Comparison of ENCODE assay signal across 8 mouse cellular contexts in the genomic region with DNA sequence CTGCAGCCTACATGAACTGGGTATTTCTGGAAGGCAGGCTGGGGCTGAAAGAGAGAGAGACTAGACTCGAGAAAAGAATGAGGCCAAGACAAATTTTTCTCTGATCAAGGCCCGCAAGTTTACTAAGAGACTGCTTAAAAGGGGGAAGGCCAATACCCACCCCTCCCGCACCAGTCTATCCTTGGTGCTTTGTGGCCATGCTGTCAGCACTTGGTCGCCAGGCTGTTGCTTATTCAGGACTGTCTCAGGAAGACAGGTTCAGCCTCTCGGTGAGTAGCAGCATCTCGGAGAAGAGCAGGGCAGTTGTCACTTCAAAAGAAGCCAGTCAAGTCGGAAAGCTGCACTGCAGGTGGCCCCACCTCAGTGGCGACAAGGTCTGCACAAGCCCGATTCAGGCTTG. TPM values are rescaled to one million over a fixed set of nuclear protein-coding genes. Genes with fewer than 3 reads are reported as not detected.
A peak's percentile ranks its signal among the peaks of the same experiment; 100 is the strongest.
DNase-seq lines count a peak whose midpoint lies in the region; ATAC-seq lines count a peak whose summit lies in the region.
"Not testable (repeated sequence)": the region's sequence is repeated elsewhere in the genome, so short reads cannot be mapped to it uniquely, and the experiment has no call there.
"Had no signal": no experiment of that assay in that cellular context is flagged by ENCODE, and none has a peak within 500 bp of the region (broad histone marks: within the 10 kb centered on the region; RNA-seq: fewer than 3 reads in every experiment).

No protein-coding gene starts in this region.

- not testable (repeated sequence) for H3K9me3 ChIP-seq in forebrain, embryonic 10.5 days; limb, embryonic 10.5 days (replicated peaks); midbrain, embryonic 11.5 days (ENCODE audit: control insufficient read depth, low read length)

- not testable (repeated sequence) for H3K4me2 ChIP-seq in midbrain, embryonic 11.5 days

- H3K9ac ChIP-seq in midbrain, embryonic 11.5 days (ENCODE audit: low read length) = not testable (repeated sequence)

- not testable (repeated sequence) for H3K27me3 ChIP-seq in forebrain, embryonic 10.5 days (ENCODE audit: poor library complexity, severe bottlenecking); limb, embryonic 10.5 days (ENCODE audit: low read depth, poor library complexity, severe bottlenecking); midbrain, embryonic 11.5 days (ENCODE audit: control insufficient read depth, insufficient read depth, low read length)

- peak; percentile 7 for DNase-seq in forebrain, embryonic 10.5 days (ENCODE audit: extremely low spot score, low spot score)
- peak; percentile 59 for DNase-seq in heart, adult 11 months
- DNase-seq in limb, embryonic 10.5 days (ENCODE audit: low spot score) = peak; percentile 19
- peak; percentile 60 for DNase-seq in midbrain, embryonic 11.5 days (ENCODE audit: low spot score, missing footprints)
- DNase-seq in neural tube, embryonic 10.5 days (ENCODE audit: extremely low spot score, low spot score) = peak; percentile 10

- H3K4me3 ChIP-seq in forebrain, embryonic 10.5 days; limb, embryonic 10.5 days; midbrain, embryonic 11.5 days (ENCODE audit: low read depth, low read length): not testable (repeated sequence)

- ATAC-seq in midbrain, embryonic 11.5 days (ENCODE audit: low FRiP score) = not testable (repeated sequence)

- H3K36me3 ChIP-seq in forebrain, embryonic 10.5 days (replicated peaks); limb, embryonic 10.5 days; midbrain, embryonic 11.5 days (ENCODE audit: control insufficient read depth, insufficient read depth, low read length): not testable (repeated sequence)

- 71% methylated on average over 9 of the region's 9 CpGs for WGBS in forebrain, embryonic 10.5 days
- WGBS in limb, embryonic 10.5 days = 63% methylated on average over 9 of the region's 9 CpGs
- WGBS in midbrain, embryonic 11.5 days = 58% methylated on average over 9 of the region's 9 CpGs

- not testable (repeated sequence) for H3K27ac ChIP-seq in forebrain, embryonic 10.5 days; limb, embryonic 10.5 days; midbrain, embryonic 11.5 days (ENCODE audit: low read depth, low read length)

- not testable (repeated sequence) for H3K4me1 ChIP-seq in forebrain, embryonic 10.5 days; limb, embryonic 10.5 days; midbrain, embryonic 11.5 days (ENCODE audit: control insufficient read depth, insufficient read depth, low read length)

RNA-seq across cellular contexts. Expression of a gene that starts 11.9 kb away (rescaled TPM):
- polyA plus RNA-seq in forebrain, embryonic 10.5 days (2016; fragmentation: Nextera tagmentation; extraction: Ambion mirVana) = not detected in 2 replicates
- 0.06 and 0.25 TPM in 2 replicates for polyA plus RNA-seq in limb, embryonic 10.5 days (2016; fragmentation: Nextera tagmentation; extraction: Ambion mirVana)
- 0.63 TPM in 1 of 2 replicates, not detected in the other for polyA plus RNA-seq in midbrain, embryonic 11.5 days (2014; fragmentation: Nextera tagmentation; extraction: Ambion mirVana)
- polyA plus RNA-seq: adrenal gland, adult 2 months; G1E; Patski had no signal

Comparison
In these comparisons a context has a peak if more than half of its experiments do, and no peak if none do; other contexts are left out.
1. DNase-seq: peak in every context shown above with its lines; median percentile 60 in midbrain, embryonic 11.5 days; 59 in heart, adult 11 months; 19 in limb, embryonic 10.5 days; 10 in neural tube, embryonic 10.5 days; 7 in forebrain, embryonic 10.5 days.